Mouse (Mus musculus) left cerebral cortex, postnatal 10 days (tissue): ENCODE measurements around the gene Dpf1. TPM values are rescaled to one million over a fixed set of nuclear protein-coding genes. Genes with fewer than 3 reads are reported as not detected.

ENCODE experiments used
- DNase-seq, 2 experiments: peaks; one replicate each; pipeline ENCODE4 v3.0.0; 2021 to 2022; ENCODE audit warnings: low spot score in 2 of 2, mixed read lengths in 1 of 2; ENCODE audit errors: extremely low spot score in 1 of 2
- intact Hi-C: fragments of 180-260 bp; cut with DNase I; formaldehyde crosslinking; loops from one replicate; pipeline ENCODE4 v1.15.1; 2025
- total RNA-seq, 2 experiments: library from RNA; stranded (reverse); gene quantifications; 2 replicates each; pipeline ENCODE4 v1.2.3; 2021

Dpf1 gene
- total RNA-seq, 2 experiments from 2014 or later, result 127 to 141 TPM

- intact Hi-C loops, result loop anchor here (5.0 kb wide), 1 partner anchor 57 kb away; no protein-coding TSS in a partner anchor
- peak; percentile 63 to 70 for DNase-seq
Observed at GRCm38 (mm10) chr7:29364052-29364451, 60.3 kb downstream of the Dpf1 start.

- intact Hi-C loops, result no loop called here
- no peak for DNase-seq
Observed at GRCm38 (mm10) chr7:29367166-29368003, 63.6 kb downstream of the Dpf1 start.

Other genes starting within 250 kb of the Dpf1 start
- 1 to 10 TPM; 6.7 to 7.0 TPM for gene Ryr1, start 178.8 kb upstream of the Dpf1 start, total RNA-seq
- gene Rasgrp4, start 169.1 kb upstream of the Dpf1 start, total RNA-seq, result 1 to 10 TPM; 1.8 to 2.1 TPM
- 10 to 100 TPM; 25.1 to 26.0 TPM for gene Fam98c, start 147.7 kb upstream of the Dpf1 start, total RNA-seq
- under 1 TPM; 0.58 to 0.65 TPM for gene Ggn, start 133.7 kb upstream of the Dpf1 start, total RNA-seq
- 10 to 100 TPM; 37.9 TPM for gene Spred3, start 133.5 kb upstream of the Dpf1 start, total RNA-seq
- gene Psmd8, start 123.2 kb upstream of the Dpf1 start, total RNA-seq, result 100 to 1,000 TPM; 167 to 170 TPM
- 1 to 10 TPM; 1.8 TPM for gene Catsperg1, start 89.9 kb upstream of the Dpf1 start, total RNA-seq
- 1 to 10 TPM; 1.9 to 3.6 TPM for gene Kcnk6, start 71.4 kb upstream of the Dpf1 start, total RNA-seq
- gene Yif1b, start 65.6 kb upstream of the Dpf1 start, total RNA-seq, result 10 to 100 TPM; 41.6 to 42.1 TPM
- not detected for gene 2200002D01Rik, start 55.5 kb upstream of the Dpf1 start, total RNA-seq
- gene Spint2, start 22.0 kb upstream of the Dpf1 start, total RNA-seq, result 10 to 100 TPM; 20.5 to 21.3 TPM
- 1 to 10 TPM; 2.4 to 3.3 TPM for gene Ppp1r14a, start 14.6 kb upstream of the Dpf1 start, total RNA-seq
- 10 to 100 TPM; 50.4 to 53.7 TPM for gene Sipa1l3, start 214.7 kb downstream of the Dpf1 start, total RNA-seq